Mouse (Mus musculus) embryonic facial prominence, embryonic 10.5 days (tissue): ENCODE results near the gene Cfap161. TPM values are rescaled to one million over a fixed set of nuclear protein-coding genes. Genes with fewer than 3 reads are reported as not detected.

Experiments used
- DNase-seq: peaks from one replicate; pipeline ENCODE4 v3.0.0-alpha.2; 2017; ENCODE audit warnings: low spot score
- H3K27ac ChIP-seq: fragments of 300-500 bp; sonication (generic); replicated peaks from 2 replicates; pipeline ENCODE4 v1.5.1; 2016; ENCODE audit warnings: mild to moderate bottlenecking
- H3K27me3 ChIP-seq: fragments of 300-500 bp; sonication (generic); replicated peaks from 2 replicates; pipeline ENCODE4 v1.6.1; 2016; ENCODE audit warnings: low read depth, mild to moderate bottlenecking; ENCODE audit not compliant: poor library complexity, severe bottlenecking
- H3K36me3 ChIP-seq: fragments of 300-500 bp; sonication (generic); replicated peaks from 2 replicates; pipeline ENCODE4 v1.6.1; 2016; ENCODE audit warnings: mild to moderate bottlenecking, moderate library complexity
- H3K4me1 ChIP-seq: fragments of 300-500 bp; sonication (generic); 2 replicates; pipeline ENCODE4 v1.6.1; 2016
- H3K4me3 ChIP-seq: fragments of 300-500 bp; sonication (generic); 2 replicates; pipeline ENCODE4 v1.5.1; 2016; ENCODE audit warnings: mild to moderate bottlenecking, moderate library complexity
- H3K9me3 ChIP-seq: fragments of 300-500 bp; sonication (generic); 2 replicates; pipeline ENCODE4 v1.6.1; 2016; ENCODE audit warnings: mild to moderate bottlenecking
- WGBS: fragments of 180-500 bp; shearing (Covaris S2); methylation state at CpG from one replicate; pipeline ENCODE4 v1.1.7; 2016; 5-methylcytosine and 5-hydroxymethylcytosine counted together
- polyA plus RNA-seq: library from polyadenylated mRNA; unstranded; fragments of >200 nt; fragmentation: Nextera tagmentation; extraction: Ambion mirVana; gene quantifications from 2 replicates; pipeline ENCODE4 v1.2.1, GENCODE M21; 2016

Cfap161 gene
- polyA plus RNA-seq: 0.15 TPM in 1 of 2 replicates, not detected in the other

DNA sequence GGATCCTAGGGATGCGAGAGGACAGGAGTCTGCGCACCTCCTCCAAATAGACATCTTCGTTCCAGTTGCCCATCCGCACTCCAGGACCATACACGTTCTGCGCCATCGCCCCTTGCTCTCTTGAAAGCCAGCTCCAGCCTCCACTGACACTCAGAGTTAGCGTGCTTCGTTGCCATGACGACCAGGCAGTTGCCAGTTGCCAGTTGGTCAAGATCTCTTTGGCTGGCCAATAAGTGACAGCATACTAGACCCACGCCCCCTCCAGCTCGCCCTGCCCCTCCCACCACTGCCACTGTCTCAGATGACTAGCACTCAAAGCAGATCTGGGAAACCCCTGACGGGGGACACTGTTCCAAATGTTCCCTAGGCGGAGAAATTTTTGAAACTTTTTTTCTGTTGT lies at the start of gene Cfap161:
Cfap161 (minus strand) TSS at position 176 of the 400 bp plus-strand sequence.
- WGBS: 6% methylated on average over 14 of the region's 14 CpGs
- H3K27me3 ChIP-seq: no peaks in the 10 kb centered on the region
- H3K4me3 ChIP-seq: peak within 1 kb of the TSS; percentile 36

DNA sequence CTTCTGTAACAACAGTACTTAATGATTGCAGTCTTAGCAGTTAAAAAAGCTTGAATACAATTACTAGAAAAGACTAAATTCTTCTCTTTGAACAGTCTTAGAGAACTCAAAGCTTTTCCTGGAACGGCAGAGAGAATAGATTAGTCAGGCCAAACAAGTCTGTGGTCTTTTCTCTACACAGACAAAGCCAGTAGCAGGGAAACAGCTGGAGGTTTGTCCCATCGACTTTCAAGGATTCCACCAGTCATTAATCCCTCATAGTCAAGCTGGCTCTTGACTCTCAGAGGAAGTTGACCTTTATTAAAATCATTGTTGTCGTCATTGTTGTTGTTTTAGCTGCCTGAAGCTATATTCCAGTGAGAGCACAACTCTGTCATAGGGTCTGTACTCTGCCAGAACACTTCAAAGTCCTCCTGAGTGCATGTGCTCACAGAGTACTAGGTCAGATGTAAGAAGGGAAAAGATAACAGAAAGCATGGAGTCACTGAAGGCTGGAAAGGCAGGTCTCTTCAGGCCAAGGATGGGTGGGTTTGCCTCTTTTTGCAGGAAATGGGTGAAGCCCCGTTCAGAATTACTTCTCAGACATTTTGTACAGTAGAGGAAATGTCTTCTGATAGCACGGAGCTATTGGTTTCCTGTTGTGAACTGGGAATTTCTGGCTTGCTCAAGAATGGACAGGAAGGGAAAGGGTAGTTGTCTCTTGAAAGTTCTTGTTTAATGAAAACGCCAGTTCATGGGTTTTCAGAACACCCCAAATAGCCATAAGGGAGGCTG lies 48.0 kb upstream of the Cfap161 start:
- no peak for DNase-seq
- Histone ChIP-seq H3K4me1 (peaks cover 20% of the 10 kb centered on the region), H3K9me3 (no peaks in the 10 kb centered on the region), H3K4me3 (no peak overlapping the region), H3K36me3 (no peaks in the 10 kb centered on the region), H3K27ac (no peak overlapping the region), H3K27me3 (no peaks in the 10 kb centered on the region)
- WGBS: 58% methylated on average over 6 of the region's 6 CpGs

More for the DNA sequence above, at the start of gene Cfap161:
- Histone ChIP-seq H3K36me3 (no peaks in the 10 kb centered on the region), H3K4me1 (peaks cover 21% of the 10 kb centered on the region), H3K27ac (no peak within 1 kb of the TSS), H3K9me3 (no peaks in the 10 kb centered on the region)
- peak; percentile 94 for DNase-seq

GRCm38 (mm10) chr7:83840076-83840475 lies 45.4 kb upstream of the Cfap161 start:
- Histone ChIP-seq H3K4me1 (peaks cover 9% of the 10 kb centered on the region), H3K27me3 (no peaks in the 10 kb centered on the region), H3K27ac (no peak overlapping the region), H3K36me3 (no peaks in the 10 kb centered on the region), H3K9me3 (no peaks in the 10 kb centered on the region), H3K4me3 (no peak overlapping the region)
- 86% methylated on average over 2 of the region's 2 CpGs for WGBS
- DNase-seq: no peak

DNA sequence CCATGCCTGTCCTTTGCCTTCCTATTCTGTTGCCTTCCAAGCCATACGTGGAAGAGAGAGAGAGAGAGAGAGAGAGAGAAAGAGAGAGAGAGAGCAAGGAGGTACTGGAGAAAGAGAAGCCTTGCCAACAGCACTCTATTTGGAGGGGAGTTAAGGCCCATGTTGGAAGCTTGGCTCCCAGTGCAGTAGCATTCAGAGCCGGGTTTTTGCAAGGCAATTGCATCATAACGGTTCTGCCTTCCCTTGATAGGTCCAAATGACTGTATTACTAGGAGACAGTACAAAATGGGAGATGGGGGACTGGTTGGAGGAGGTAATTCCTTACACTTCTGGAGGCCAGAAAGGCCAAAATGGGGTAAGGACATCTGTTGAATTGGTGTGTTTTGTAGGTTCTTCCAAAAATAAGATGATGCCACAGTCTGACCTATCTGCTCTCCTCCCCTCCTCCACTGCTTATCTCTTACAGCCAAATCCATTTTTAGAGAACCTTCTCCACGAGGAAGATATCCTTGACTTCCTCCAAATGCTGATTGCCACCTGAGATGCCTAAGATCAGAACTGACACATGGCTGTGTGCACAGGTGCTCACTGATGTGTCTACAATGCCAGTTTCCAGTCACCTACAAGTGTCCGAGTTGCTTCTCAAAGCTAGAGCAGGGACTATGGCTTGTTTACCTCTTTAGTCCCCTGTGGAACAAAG lies 44.0 kb upstream of the Cfap161 start:
- DNase-seq: no peak
- Histone ChIP-seq H3K36me3 (no peaks in the 10 kb centered on the region), H3K9me3 (no peaks in the 10 kb centered on the region), H3K27ac (no peak overlapping the region), H3K27me3 (no peaks in the 10 kb centered on the region), H3K4me1 (peaks cover 9% of the 10 kb centered on the region), H3K4me3 (no peak overlapping the region)
- 77% methylated on average over 5 of the region's 5 CpGs for WGBS

- 81% methylated on average over 7 of the region's 7 CpGs for WGBS
- no peaks in the 10 kb centered on the region for H3K27me3 ChIP-seq
- no peaks in the 10 kb centered on the region for H3K9me3 ChIP-seq
- H3K27ac ChIP-seq: no peak overlapping the region
- no peaks in the 10 kb centered on the region for H3K36me3 ChIP-seq
- no peak overlapping the region for H3K4me3 ChIP-seq
- no peak for DNase-seq
- peaks cover 22% of the 10 kb centered on the region for H3K4me1 ChIP-seq
These were observed 34.7 kb upstream of the Cfap161 start for GRCm38 (mm10) chr7:83829355-83829754.

DNA sequence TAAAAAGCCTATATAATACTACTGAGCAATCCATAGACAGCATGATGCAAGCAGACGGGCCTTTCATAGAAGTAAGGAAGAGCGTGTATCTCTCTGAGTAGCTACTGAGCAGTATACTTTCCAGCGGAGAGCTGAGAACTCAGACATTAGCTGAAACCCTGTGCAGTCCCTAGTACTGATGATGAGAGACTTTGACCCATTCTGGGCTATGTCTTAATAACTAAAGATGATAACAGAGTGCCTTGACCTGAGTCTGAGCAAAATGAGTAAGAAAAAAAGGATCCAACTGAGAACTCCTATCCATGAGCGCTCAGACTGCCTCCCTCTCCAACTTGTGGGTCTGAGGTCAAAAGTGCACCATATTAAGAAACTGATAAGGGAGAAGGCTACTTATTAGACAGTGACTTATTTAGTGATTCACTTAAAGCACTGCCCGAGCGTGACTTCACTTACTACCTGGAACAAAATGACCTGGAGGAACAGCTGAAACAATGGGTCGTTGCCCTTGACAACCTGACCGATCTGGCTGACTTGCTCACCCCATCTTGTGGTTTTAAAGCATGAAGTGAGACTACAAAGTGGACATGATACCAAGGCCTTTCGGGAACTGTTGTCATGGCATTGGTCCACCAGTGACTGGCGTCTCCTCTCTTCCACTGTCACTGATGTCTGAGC lies 32.9 kb upstream of the Cfap161 start:
- Histone ChIP-seq H3K4me3 (no peak overlapping the region), H3K36me3 (no peaks in the 10 kb centered on the region), H3K27me3 (no peaks in the 10 kb centered on the region), H3K4me1 (peaks cover 22% of the 10 kb centered on the region), H3K9me3 (no peaks in the 10 kb centered on the region), H3K27ac (no peak overlapping the region)
- no peak for DNase-seq
- WGBS: 84% methylated on average over 10 of the region's 10 CpGs

DNA sequence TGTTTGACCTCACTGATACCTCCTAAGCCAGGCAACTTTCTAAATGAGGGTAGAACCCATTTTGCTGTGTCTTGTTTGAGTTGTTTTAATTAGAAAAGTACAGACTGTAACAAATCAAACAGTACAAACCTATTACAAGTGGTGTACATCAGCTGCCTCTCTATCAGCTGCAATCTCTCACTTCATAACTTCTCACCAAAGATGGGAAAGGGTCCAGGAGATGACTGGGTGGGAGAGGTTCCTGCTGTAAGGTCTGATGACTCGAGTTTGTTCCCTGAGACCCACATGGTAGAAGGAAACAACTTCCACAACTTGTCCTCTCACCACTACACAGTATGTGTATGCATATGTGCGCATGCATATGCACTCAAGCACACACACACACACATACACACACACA lies 32.1 kb upstream of the Cfap161 start:
- H3K27me3 ChIP-seq: no peaks in the 10 kb centered on the region
- no peaks in the 10 kb centered on the region for H3K36me3 ChIP-seq
- no peak overlapping the region for H3K4me3 ChIP-seq
- no peak for DNase-seq
- H3K9me3 ChIP-seq: no peaks in the 10 kb centered on the region
- WGBS: 79% methylated on average over 2 of the region's 2 CpGs
- no peak overlapping the region for H3K27ac ChIP-seq
- peaks cover 22% of the 10 kb centered on the region for H3K4me1 ChIP-seq

DNA sequence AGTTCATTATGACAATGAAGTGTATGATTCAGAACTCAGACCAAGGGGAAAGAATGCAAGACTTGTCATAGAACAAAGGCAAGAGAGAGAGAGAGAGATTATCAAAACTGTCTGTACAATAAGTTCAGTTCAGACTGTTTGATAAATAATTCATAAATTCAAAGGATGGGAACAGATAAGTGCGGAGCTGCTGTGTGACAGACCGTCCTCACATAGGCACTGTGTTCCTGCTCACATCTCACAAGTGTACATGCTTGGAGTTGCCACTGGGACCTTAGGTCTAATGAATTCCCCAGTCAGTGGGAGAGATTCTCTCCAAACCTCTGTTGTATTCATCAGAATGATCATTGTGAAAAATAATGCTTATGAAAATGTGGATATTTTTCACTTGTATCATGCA lies 27.3 kb upstream of the Cfap161 start:
- H3K9me3 ChIP-seq: no peaks in the 10 kb centered on the region
- WGBS: 96% methylated on average over 2 of the region's 2 CpGs
- no peaks in the 10 kb centered on the region for H3K27me3 ChIP-seq
- no peak overlapping the region for H3K4me3 ChIP-seq
- H3K36me3 ChIP-seq: no peaks in the 10 kb centered on the region
- H3K4me1 ChIP-seq: 0 out of 2 replicates have a peak, but pooled peaks cover 4% of the 10 kb centered on the region
- DNase-seq: no peak
- no peak overlapping the region for H3K27ac ChIP-seq

DNA sequence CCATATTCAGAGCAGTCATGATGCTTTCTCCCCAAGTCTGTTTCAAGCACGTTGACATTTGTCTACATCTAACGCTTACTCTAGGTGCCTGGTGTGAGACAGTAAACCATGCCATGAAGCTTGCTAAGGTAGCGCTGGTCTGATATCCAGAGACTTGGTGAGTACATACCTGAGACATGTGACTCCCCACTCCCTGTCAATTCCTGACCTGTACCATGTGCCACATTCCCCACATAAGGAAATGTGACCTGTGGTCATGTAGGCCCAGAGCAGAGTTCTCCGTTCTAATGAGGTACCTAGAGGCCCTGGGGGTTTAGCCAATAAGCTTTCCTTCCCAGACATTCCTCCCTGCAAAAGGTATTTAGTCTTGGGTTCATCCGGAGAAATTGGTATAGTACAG lies 22.2 kb upstream of the Cfap161 start:
- 93% methylated on average over 5 of the region's 5 CpGs for WGBS
- Histone ChIP-seq H3K9me3 (0 out of 2 replicates have a peak, but pooled peaks cover 3% of the 10 kb centered on the region), H3K27ac (no peak overlapping the region), H3K27me3 (no peaks in the 10 kb centered on the region), H3K4me3 (no peak overlapping the region), H3K4me1 (peaks cover 40% of the 10 kb centered on the region), H3K36me3 (no peaks in the 10 kb centered on the region)
- no peak for DNase-seq

DNA sequence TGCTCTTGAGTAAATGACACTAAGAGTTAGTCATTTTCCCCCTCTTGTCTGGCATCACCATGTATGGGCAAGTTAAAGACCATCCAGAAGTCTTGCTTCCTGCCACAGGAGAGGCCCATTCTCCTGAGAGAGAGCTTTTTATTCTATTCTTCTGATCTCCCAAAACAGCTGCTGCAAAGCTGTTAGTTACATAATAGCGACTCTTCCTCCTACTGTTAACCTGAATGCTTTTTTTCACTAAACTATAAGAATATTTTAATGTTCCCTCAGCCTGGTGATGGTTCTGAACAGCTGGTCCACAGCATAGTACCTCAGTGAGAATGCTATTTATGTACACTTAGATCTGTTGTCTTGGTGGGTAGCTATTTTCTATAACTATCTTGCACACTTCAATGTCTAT lies 21.0 kb upstream of the Cfap161 start:
- peaks cover 52% of the 10 kb centered on the region for H3K4me1 ChIP-seq
- H3K27me3 ChIP-seq: no peaks in the 10 kb centered on the region
- H3K9me3 ChIP-seq: 0 out of 2 replicates have a peak, but pooled peaks cover 6% of the 10 kb centered on the region
- 89% methylated on average over 1 of the region's 1 CpGs for WGBS
- H3K4me3 ChIP-seq: no peak overlapping the region
- H3K36me3 ChIP-seq: no peaks in the 10 kb centered on the region
- DNase-seq: no peak
- H3K27ac ChIP-seq: no peak overlapping the region; the same call in 1 of the 2 replicates

DNA sequence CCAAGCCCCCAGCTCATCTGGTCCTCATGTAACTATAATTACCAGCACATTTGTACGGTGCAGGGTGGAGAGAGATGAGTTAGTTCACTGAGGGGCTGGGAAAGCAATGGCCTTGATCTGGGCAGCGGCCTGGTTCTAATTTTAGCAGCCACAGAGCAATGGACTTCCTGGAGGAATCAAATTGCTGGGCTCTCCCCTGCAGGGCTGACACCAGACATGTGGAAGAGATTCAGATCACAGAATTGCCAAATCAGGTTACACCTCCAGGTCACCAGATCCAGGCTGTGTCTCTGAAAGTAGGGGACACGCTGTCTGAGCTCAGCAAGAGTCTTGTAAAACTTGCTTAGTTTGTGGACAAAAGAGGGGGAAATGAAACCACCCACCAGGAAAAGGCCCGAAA lies 19.3 kb upstream of the Cfap161 start:
- peak overlapping the region; percentile 93 for H3K27ac ChIP-seq
- 7% methylated on average over 4 of the region's 4 CpGs for WGBS
- peaks cover 69% of the 10 kb centered on the region for H3K4me1 ChIP-seq

DNA sequence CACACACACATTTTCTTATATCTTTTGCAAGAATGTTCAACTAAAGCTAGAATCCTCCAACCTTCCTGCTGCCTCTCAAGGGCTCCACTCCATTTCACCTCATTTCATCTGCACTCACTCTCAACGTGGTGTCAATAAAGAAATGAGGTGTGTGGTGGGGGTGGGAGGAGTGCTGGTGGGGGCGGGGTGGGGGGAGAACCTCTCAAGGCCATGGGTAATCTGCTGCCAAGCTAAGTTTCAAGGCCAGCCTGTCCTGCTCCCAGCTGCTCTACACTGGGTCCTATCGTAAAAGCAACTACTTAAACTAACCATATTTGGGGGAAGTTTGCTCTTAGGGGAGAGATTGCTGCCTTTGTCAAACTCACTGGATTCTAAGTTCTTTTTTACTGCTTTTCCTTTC lies 18.8 kb upstream of the Cfap161 start:
- Histone ChIP-seq H3K4me3 (peak overlapping the region; percentile 31), H3K4me1 (peaks cover 71% of the 10 kb centered on the region), H3K27me3 (no peaks in the 10 kb centered on the region), H3K9me3 (0 out of 2 replicates have a peak, but pooled peaks cover 6% of the 10 kb centered on the region), H3K36me3 (no peaks in the 10 kb centered on the region), H3K27ac (peak overlapping the region; percentile 93)
- DNase-seq: peak; percentile 67
- WGBS: 7% methylated on average over 3 of the region's 3 CpGs

More for the DNA sequence above, 19.3 kb upstream of the Cfap161 start:
- H3K4me3 ChIP-seq: peak overlapping the region; percentile 31
- 0 out of 2 replicates have a peak, but pooled peaks cover 6% of the 10 kb centered on the region for H3K9me3 ChIP-seq
- peak; percentile 93 for DNase-seq
- no peaks in the 10 kb centered on the region for H3K27me3 ChIP-seq
- no peaks in the 10 kb centered on the region for H3K36me3 ChIP-seq
